Mouse (Mus musculus): Measurements from ENCODE around the gene Tmco5.

Gene Tmco5

DNA sequence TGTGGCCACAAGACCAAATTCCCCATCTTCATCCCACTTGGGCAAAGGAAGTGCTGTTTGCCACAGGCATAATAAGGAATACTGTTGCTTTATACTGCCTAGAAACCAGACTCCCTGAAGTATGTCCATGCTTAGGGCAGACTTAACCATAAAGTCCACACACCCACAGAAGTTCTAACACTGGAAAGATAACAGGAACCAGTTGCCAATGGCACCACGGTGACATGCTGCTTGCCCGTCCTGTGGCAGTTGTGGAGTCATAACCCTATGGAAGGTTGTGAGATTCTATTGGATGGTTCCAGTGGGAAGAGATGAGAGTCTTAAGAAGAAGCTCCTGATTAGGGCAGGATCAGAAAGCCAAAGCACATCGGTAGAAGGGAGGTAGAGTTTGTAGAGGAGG, at the start of gene Tmco5:
Tmco5 (plus strand) TSS at position 301 of the 400 bp plus-strand sequence.
- 91% methylated on average over 3 of the region's 3 CpGs for WGBS

- WGBS, result 71% methylated on average over 11 of the region's 11 CpGs
Observed at GRCm38 (mm10) chr2:116831863-116832262, 46.6 kb upstream of the Tmco5 start.

- 62% methylated on average over 3 of the region's 3 CpGs for WGBS
Observed at GRCm38 (mm10) chr2:116837829-116838228, 40.7 kb upstream of the Tmco5 start.

- 34% methylated on average over 8 of the region's 8 CpGs for WGBS
Observed at GRCm38 (mm10) chr2:116838538-116839197, 39.8 kb upstream of the Tmco5 start.

GRCm38 (mm10) chr2:116849980-116850636, 28.4 kb upstream of the Tmco5 start:
- WGBS, result 73% methylated on average over 20 of the region's 20 CpGs

- WGBS, result 93% methylated on average over 4 of the region's 4 CpGs
Observed at GRCm38 (mm10) chr2:116851356-116851755, 27.1 kb upstream of the Tmco5 start.

GRCm38 (mm10) chr2:116852249-116852648, 26.2 kb upstream of the Tmco5 start:
- 55% methylated on average over 5 of the region's 5 CpGs for WGBS

- 80% methylated on average over 6 of the region's 6 CpGs for WGBS
Observed at GRCm38 (mm10) chr2:116858703-116859102, 19.8 kb upstream of the Tmco5 start.

GRCm38 (mm10) chr2:116876955-116877615, 1.4 kb upstream of the Tmco5 start:
- 39% methylated on average over 9 of the region's 9 CpGs for WGBS

DNA sequence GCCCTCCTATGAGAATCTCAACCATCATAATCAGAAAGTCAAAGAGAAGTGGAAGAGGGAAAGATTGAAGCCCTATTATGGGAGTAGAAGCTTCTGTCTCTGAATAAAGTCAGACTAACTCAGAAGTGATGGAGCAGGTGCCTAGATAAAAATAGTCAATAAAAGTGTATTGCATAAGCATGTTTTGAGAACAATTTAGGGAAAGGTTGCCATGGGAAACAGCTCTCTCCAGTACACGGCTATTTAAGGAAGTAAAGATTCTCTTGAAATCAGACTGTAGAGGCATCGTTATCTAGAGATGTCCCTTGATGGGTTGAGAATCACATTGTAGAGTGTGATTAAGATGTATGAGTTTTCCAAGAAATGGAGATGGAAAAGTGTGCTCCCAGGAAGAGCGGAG, 1.2 kb downstream of the Tmco5 start:
- WGBS, result 48% methylated on average over 3 of the region's 3 CpGs

- WGBS, result 20% methylated on average over 14 of the region's 14 CpGs
Observed at GRCm38 (mm10) chr2:116893316-116893987, 15.0 kb downstream of the Tmco5 start.

GRCm38 (mm10) chr2:116893988-116894363, 15.5 kb downstream of the Tmco5 start:
- 3% methylated on average over 9 of the region's 9 CpGs for WGBS

GRCm38 (mm10) chr2:116899615-116900272, 21.3 kb downstream of the Tmco5 start:
- 5% methylated on average over 19 of the region's 19 CpGs for WGBS

DNA sequence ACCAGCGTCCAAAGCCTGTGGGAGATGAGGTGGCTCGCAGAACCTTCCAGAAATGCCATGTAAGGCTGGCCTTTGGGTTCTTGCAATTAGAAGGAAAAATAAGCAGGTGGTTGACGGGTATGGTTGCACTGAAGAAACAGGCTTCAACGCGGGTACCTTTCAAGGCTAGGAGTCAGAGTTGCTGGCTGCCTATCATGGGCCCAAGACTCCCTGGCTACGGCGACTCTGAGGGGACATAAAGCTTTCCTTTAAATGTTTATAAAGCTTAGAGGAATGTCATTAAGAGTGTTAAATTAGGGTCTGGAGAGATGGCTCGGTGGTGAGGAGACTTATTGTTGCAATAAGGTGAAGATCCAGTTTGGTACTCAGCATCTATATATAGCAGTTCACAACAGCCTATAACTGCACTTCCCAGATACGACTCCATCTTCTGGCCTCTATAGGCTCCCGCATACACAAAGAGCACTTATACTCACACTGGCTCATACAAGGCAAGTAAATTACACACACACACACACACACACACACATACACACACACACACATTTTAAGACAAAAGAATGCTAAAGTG, 21.9 kb downstream of the Tmco5 start:
- 15% methylated on average over 10 of the region's 10 CpGs for WGBS

- WGBS, result 57% methylated on average over 8 of the region's 8 CpGs
Observed at GRCm38 (mm10) chr2:116908268-116908667, 29.8 kb downstream of the Tmco5 start.

GRCm38 (mm10) chr2:116912334-116913070, 34.0 kb downstream of the Tmco5 start:
- 84% methylated on average over 6 of the region's 7 CpGs for WGBS

DNA sequence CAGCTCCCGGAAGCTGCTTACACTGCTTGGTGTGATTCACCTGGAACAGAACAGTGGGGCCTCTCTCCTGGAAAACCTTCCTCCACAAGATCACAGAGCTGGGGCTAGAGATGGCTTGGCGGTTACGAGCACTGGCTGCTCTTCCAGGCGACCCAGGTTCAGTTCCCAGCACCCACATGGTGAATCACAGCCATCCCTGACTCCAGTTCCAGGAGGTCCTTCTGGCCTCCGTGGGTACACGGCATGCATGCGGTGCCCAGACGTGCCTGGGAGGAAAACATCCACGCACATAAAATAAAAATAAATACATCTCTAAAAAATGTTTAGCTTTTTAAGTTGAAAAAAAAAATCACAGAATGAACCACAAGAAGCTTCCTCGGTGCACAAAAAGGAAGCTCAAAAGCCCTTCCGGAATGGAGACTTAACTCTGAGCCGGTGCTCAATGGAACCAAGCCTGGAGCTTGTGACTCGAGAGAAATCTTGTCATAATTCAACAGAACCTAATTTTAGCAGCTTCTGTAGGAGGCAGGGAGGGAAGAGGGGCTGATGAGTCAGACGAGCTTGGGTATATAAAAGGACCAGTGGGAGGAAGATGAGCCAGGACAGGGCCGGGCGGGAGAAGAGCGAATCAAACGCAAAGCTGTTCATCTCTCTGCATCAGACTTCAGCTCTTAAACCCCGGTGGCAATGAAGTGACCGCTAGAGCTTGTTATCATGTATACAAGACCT, 35.4 kb downstream of the Tmco5 start:
- WGBS, result 40% methylated on average over 20 of the region's 20 CpGs

GRCm38 (mm10) chr2:116914636-116915035, 36.1 kb downstream of the Tmco5 start:
- 40% methylated on average over 4 of the region's 4 CpGs for WGBS

DNA sequence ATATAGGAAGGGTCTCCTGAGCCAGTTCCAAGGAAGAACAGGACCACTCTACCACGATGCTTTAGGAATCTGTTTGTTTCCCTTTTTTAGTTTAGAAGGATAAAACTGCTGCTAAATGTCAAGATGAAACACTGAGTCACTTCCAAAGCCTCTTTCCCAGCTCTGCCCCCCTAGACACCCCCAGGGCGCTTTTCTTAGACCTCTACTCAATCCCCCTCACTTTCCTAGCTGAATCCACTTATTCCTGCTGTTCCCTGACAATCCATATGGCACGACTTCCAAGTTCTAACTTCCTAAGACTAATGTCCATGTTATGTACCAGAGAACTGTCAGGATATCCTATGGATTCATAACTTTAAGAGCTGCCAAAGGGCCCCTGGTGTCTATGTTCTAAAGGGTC, 40.1 kb downstream of the Tmco5 start:
- 35% methylated on average over 3 of the region's 3 CpGs for WGBS

Measured in cerebral cortex, adult 2 months (tissue).